Mouse (Mus musculus): Measurements from ENCODE around the gene Frrs1l.
A peak's percentile ranks its signal among the peaks of the same experiment; 100 is the strongest.

The Frrs1l gene

GRCm38 (mm10) chr4:56990215-56990584 is at the start of gene Frrs1l:
Gene Frrs1l (minus strand): TSS chr4:56990391.
- peak; percentile 58 for DNase-seq (ENCODE audit: low spot score)

GRCm38 (mm10) chr4:57039127-57040031 is 49.2 kb upstream of the Frrs1l start:
- peak; percentile 74 for DNase-seq (ENCODE audit: low spot score)

- DNase-seq (ENCODE audit: low spot score) = no peak
Observed at GRCm38 (mm10) chr4:57037554-57037953, 47.4 kb upstream of the Frrs1l start.

DNA sequence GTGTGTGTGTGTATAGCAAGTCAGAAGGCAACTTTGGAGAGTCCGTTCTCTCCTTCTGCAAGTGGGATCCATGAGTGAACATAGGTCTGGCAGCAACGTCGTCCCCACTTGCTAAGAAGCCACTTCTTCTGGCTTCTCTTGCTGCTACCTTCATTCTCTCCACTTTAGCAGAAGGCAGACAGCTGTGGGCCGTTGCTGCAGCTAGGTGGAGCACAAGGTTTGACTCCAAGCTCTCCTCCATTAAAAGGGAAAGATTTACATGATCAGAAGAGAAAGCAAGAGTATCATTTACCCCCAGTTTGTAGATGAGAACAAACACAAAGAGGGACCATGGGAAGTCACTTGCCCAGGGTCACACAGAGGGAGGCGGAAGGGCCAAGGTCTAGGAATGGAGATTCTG is 44.0 kb upstream of the Frrs1l start:
- DNase-seq (ENCODE audit: low spot score) = no peak

DNA sequence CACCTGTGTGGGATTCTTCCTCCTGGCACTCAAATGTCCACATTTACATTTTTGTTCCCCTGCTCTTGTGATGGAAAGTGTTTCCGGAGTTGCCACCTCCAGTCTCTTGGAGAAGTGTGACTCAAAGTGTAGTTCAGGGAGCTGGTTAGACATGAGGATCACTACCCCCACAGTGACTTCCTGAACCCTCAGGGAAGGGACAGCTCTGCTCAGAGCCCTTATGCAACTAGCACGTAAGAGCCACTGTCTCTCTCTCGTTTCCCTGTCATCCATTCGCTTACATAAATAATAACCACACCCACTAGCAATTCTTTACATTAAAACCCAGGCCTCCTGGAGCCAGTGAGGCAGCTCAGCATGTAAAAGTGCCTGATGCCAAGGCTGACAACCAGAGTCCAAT is 41.2 kb upstream of the Frrs1l start:
- DNase-seq (ENCODE audit: low spot score) = no peak

GRCm38 (mm10) chr4:57027954-57028353 is 37.8 kb upstream of the Frrs1l start:
- no peak for DNase-seq (ENCODE audit: low spot score)

DNA sequence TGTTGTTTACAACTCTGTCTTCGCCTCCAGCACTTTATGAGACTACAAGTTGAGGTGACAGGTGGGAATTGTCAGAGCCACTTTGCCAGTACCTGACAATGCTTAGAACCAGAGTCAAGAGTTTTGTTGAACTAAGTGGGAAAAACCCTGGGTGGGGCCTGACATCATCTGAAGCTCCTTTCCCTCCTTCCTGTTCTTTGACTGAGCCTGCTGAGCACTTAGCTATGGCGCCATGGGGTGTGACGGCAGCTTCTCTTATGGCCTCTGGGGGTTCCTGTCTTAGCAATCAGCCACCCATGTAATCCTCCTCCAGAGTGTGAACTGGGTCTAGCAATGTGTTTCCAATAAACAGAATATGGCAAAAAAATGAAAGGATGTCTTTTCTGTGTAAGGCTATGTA is 33.3 kb upstream of the Frrs1l start:
- no peak for DNase-seq (ENCODE audit: low spot score)

DNA sequence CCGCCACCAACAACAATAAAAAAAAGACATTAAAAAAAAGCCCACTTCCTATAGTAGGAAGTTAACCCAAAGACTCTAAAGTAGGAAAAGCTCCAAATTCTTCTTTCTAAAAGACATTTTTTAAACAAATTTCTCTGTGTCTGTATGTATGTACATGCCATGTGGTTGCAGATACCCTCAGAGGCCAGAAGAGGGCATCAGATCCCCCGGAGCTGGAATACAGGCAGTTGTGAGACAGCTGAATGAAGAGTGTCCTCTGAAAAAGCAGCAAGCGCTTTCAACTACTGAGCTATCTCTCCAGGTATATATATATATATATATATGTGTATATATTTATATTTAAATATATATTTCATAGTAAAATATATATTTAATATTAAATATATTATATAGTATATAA is 31.1 kb upstream of the Frrs1l start:
- DNase-seq (ENCODE audit: low spot score) = no peak

- DNase-seq (ENCODE audit: low spot score) = peak; percentile 92
Observed at GRCm38 (mm10) chr4:57017229-57017628, 27.0 kb upstream of the Frrs1l start.

DNA sequence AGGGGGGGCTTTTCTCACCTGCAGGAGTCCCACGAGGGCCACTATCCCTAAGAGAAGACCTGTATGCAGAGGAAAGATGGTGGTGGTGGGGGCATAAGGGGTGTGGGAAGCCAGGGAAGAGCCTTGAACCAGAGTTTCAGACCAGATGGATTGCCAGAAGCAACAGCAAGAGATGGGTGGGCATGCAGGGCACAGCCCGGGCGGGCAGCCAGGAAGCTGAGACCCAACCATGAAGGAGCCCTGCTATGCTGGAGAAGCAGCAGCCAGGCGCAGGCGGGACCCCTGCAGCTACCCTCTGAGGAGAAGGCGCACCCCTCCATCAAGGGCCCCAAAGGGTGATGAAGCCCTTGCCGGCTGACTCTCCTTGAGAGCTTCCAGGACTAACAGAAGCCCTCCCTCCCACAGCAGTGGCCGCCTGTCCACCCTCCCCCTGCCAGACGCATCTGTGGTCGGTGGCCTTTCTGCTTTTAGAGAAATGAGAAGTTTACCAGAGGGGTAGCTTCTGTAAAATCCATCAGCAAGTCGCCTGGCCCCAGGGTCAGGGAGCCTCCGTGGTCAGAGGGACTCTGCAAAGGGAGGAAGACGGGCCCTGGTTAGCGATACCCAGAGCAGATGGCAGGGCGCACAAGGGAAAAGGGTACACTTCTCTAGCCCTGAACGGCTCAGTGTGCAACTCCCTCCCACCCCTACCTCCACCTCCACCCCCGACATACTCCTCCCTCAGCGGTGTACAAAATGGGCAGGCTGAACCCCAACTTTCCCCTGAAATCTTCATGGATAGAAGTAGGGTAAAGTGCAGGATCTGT is 26.4 kb upstream of the Frrs1l start:
- no peak for DNase-seq (ENCODE audit: low spot score)

- DNase-seq (ENCODE audit: low spot score) = no peak
Observed at GRCm38 (mm10) chr4:57015032-57015431, 24.8 kb upstream of the Frrs1l start.

DNA sequence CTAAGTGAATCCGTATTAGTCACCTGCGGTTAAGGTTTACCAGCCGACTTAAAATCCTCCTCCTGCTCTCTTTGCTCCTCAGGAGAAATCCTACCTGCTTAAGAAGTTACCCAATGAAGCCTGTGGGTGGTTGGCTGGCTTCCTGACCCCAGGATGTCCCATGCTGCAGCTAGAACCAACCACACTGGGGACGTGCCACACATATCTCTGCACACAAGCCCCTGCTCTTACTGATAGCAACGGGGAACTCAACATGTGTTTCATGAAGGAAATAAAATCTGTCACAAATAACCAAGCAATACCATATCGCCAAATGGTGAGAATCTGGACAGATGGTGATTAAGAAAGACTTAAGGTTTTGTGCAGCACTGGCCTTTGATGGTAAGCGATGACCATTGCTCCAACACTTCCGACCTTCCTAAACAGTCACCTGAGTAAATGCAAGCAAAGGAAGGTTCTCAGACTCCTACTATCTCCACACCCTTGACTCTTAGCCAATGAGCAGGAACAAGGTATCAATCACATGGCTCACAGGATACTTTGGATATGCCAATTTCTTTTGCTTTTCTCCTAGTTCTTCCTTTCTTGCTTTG is 21.4 kb upstream of the Frrs1l start:
- no peak for DNase-seq (ENCODE audit: low spot score)

GRCm38 (mm10) chr4:57010919-57011318 is 20.7 kb upstream of the Frrs1l start:
- DNase-seq (ENCODE audit: low spot score) = no peak

DNA sequence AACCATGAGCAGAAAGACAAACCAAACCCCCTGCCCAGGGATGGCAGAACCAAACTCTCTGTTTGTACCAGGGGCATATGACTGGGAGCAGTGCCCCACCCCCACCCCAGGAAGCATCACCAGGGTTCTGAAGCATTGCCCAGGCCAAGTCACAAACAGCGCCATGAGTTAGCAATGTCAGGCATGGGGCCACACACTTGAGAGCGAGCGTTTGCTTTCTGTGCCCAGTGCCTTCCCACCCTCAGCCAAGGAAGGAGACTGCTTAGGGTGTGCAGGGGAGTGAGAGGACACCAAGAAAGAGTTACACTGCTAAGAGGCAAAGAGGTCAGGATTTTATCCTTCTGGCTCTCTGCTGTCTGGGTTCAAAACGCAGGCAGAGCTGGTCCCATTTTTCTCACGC is 20.2 kb upstream of the Frrs1l start:
- no peak for DNase-seq (ENCODE audit: low spot score)

DNA sequence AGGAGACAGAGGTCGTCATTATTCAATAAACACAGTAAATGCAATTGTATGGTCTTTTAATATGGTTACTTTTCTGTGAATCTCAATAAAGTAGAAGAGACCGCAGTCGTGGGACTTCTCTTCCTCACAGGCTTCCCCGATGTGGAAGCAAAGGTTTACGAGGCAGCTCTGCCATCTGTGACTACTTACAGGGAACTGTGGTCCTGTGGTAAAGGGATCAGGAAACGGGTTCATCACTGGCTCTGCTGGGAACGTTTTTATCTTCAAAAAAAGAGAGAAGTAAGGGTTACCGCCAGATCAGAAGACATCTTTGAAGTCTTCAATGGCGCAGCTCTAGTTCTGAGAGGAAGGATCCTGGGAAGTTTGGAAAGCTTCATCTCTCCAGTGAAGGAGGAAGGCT is 17.5 kb upstream of the Frrs1l start:
- DNase-seq (ENCODE audit: low spot score) = no peak

GRCm38 (mm10) chr4:57005011-57005410 is 14.8 kb upstream of the Frrs1l start:
- DNase-seq (ENCODE audit: low spot score) = no peak

GRCm38 (mm10) chr4:57003886-57004285 is 13.7 kb upstream of the Frrs1l start:
- DNase-seq (ENCODE audit: low spot score) = no peak

- no peak for DNase-seq (ENCODE audit: low spot score)
Observed at GRCm38 (mm10) chr4:57002751-57003150, 12.6 kb upstream of the Frrs1l start.

DNA sequence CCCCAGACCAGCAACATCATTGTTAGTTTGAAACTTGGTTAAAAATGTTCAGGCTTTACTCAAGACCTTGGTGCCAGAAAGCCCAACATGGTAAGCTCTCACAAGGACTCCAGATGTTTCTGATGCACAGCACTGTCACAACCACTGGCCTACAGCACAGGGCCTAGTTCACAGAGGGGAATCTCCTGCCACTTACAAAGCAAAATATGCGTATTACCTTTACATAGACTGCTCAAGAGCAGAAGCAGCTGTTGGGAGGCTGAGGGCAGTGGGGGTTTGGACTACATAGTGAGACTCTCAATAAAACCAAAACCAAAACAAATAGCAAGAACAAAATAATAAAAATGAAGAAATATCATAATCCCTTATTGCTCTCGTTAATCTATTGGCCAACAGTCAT is 11.2 kb upstream of the Frrs1l start:
- DNase-seq (ENCODE audit: low spot score) = no peak

DNA sequence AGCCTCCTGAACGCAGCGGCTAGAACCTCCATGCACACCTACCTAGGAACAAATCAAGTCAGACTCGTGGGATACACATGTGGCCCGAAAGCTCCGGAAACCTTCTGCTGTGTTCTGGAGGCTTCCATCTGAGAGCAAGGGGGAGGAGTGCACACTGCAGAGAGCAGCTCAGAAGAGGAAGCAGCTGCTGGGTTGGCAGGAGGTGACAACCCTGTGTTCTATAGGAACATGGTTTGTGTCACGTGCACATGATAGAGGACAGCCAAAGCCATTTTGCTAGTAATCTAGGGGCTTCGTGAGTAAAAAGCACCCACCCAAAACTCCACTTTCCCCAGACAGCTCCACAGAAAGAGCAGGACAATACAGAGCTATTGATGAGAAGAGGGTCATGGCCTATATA is 3.1 kb upstream of the Frrs1l start:
- DNase-seq (ENCODE audit: low spot score) = no peak

DNA sequence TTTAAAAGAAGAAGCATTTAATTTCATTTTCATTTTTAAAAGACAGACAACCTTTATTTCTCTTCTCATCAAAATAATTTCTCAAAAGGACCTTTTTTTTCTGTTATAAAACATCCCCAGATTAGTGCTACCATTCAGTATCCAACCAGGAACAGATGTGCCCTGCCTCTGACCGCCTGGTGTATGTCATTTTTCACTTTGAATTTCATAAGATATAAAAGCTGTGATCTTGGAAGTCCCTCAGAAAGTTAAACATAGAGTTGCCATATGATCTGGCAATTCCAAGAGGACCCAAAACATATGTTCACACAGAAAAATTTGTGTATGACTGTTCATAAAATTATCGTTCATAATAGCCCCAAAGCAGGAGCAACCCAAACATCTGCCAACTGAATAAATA is 1.8 kb upstream of the Frrs1l start:
- no peak for DNase-seq (ENCODE audit: low spot score)

DNA sequence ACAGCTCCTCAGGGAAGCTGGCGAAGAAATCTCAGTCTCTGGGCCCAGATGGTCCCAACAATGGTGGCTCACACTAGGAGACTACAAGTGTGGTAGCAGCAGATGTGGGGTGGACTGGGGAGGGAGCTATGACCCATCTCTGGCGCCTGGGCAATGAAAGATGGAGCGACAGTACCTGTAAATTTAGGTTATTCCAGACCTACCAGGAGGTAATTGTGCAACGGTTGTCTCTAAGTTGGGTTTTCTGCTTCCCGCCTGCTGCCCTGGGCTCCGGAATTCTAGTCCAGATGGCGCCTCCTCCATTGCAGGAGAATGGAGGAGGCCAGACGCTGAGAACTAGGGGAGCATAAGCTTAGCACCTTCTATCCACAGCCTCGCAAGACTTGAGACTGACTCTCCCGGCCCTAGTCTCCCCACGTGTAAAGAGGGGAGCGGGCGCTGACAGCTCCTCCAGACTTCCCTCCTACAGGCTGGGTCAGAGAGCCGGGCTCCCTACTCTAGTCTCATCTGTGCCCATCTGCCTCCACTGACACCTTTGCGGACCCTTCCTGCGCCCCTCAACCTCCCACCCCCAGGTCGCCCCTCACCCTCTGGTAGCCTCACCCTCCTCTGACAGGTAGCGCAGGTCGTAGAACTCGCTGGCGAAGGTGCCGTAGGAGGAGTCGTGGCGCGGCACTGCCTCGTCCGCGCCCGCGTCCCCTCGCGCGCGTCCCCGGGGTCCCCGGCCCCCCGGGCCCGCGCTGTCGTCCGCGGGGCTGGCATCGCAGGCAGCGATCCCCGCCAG is 568 bp downstream of the Frrs1l start:
- DNase-seq (ENCODE audit: low spot score) = peak; percentile 56
